Mouse (Mus musculus): Measurements from ENCODE around the gene Ap1m1.

The Ap1m1 gene

DNA sequence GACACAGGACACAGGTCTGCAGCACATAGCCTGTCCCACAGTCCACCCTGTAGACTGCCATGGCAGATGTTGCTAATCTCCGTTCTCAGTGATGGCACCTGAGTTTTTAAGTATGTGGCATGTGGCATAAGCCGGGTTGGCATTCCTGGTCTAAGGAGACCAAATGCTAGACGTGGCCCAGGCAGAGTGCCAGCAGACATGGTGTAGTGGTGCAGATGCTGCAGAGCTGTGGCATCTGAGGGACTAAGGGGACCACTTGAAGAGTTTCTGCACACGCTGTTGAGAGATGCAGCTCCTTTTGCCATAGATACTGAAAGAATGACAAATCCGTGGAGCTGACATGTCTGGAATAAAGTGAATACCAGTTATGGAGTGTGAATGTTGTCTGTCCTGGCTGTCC lies 17.2 kb upstream of the Ap1m1 start:
- no peak for TF ChIP-seq GATA4 (IDR thresholded peaks at IDR 0.05; ENCODE audit: insufficient replicate concordance, low read length)

DNA sequence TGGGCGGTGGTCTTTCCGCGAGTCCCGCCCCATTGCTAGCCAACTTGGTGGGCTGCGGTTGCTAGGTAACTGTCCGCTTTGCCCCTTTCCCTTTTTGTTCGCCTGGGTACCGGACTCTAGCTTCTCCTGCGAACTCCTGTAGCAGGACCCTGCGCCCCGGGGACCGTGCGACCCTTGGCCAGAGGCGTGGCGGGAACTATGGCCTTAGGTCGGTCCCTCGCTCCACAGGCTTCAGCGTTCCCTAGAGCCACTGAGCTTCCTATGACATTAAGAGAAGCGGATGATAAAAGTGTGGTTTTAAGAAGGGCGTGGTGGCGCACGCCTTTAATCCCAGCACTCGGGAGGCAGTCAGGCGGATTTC lies 565 bp downstream of the Ap1m1 start:
- no peak for TF ChIP-seq GATA4 (IDR thresholded peaks at IDR 0.05; ENCODE audit: insufficient replicate concordance, low read length)

DNA sequence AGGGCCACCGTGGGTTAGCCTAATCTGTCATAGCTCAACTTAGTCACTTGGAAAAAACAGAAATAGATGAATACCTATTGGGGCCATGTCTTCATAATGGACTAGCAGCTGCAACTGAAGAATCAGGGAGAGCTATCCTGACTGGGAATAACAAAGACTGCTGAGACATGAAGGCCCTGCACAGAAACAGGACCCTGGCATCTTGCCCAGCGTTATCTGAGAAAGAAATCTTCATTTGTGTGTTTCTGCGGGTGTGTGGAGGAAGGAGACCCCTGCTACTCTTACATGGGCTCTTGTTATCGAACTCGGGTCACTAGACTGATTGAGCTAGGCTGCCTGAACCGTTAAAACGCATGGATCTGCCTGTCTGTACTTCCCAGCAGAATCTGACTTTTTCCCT lies 1.1 kb downstream of the Ap1m1 start:
- TF ChIP-seq GATA4 (IDR thresholded peaks at IDR 0.05; ENCODE audit: insufficient replicate concordance, low read length) = no peak

DNA sequence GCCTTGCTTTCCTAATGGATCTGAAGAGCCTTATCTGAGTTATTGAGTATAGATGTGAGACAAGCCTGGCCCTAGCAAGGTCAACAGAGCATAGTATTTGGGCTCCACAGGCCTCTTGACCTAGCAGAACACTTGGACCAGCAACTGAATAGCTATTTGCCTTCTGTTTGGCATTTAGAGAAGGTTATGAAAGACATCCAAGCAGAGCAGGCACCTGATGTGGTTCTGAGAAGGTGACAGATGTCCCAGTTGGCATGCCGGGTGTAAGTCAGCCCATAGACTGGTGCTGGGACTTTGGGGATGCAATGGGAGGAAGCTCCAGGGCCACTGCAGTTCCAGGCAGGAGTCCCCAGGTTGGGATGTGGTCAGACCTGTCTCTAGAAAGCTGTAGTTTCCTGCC lies 2.4 kb downstream of the Ap1m1 start:
- no peak for TF ChIP-seq GATA4 (IDR thresholded peaks at IDR 0.05; ENCODE audit: insufficient replicate concordance, low read length)

DNA sequence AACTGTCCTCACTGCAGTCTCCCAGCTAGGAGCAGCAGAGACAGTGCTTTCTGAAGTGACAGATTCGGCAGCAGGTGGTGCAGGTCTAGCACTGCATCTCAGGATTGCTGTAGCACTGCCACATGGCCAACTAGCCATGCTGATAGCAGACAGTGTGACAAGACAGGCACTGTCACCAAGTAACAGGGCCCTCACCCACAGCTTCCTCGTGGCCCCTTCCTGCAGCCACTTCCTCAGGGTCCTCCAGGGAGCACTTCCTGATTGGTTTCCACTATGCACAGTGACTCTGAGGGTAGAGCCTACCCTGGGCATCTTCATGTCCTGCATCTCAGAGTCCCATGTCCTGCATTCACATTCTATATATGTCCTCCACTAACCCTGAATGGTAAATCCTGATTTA lies 4.8 kb downstream of the Ap1m1 start:
- no peak for TF ChIP-seq GATA4 (IDR thresholded peaks at IDR 0.05; ENCODE audit: insufficient replicate concordance, low read length)

DNA sequence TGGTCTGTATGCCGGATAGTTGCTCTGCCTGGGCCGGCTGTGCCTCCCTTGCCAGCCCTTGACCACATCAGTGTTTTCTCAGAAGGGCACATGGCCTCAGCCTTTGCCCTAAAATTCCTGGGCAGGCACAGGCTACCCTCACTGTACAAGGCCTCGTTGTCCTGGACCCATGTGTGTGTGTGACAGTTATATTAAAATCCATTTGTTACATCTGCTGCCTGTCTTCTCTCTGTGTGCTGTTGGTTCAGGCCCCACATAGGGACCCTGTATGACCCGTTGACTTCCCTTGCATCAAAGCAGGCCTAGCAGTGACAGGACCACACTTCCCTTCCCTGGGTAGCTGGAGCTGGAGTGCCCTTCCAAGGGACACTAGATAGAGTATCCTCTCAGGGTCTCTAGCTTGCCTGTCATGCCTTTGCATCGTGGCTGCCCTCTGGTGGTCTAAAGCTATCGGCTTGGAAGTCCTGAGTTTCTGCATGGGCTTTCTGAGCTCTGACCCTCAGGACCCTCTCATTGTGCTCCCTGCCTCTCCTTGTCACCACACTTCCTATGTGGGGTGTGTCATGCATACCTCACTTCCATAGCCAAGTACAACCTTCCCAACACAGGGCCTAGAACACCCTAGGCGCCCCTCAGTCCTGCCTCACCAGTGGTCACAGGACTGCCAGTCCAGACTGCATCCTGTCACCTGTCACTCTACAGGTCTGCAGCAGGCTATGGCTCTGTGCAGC lies 17.5 kb downstream of the Ap1m1 start:
- TF ChIP-seq GATA4 (IDR thresholded peaks at IDR 0.05; ENCODE audit: insufficient replicate concordance, low read length) = no peak

DNA sequence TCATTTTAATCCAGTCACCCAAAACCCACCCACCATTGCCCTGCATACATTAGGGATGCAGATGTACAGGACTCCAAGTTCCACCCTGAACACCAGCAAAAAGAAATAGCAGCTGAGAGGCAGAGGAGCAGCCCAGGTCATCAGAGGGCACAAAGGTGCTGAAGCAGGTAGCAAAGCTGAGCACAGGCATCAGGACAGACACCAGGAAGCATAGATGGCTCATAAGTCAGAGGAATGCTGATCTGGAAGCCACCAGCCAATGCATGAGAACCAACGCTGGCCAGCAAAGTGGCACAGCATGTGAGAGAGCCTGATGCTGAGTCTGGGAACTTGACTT lies 18.1 kb downstream of the Ap1m1 start:
- TF ChIP-seq GATA4 (IDR thresholded peaks at IDR 0.05; ENCODE audit: insufficient replicate concordance, low read length) = no peak

DNA sequence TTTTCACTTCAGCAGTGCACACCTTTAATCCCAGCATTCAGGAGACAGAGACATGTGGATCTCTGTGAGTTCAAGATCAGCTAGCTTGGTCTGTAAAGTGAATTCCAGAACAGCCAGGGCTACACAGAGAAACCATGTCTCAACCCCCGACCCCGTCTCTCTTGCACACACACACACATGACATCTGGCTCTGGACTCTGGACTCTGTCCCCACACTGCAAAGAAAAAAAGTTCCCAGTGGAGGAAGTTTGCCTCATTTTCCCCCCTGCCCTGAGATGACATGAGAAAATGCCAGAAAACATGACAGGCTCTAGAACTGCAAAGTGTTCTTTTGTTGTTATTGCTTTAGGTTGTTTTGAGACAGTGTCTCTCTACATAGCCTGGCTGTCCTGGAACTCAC lies 20.0 kb downstream of the Ap1m1 start:
- TF ChIP-seq GATA4 (IDR thresholded peaks at IDR 0.05; ENCODE audit: insufficient replicate concordance, low read length) = no peak

DNA sequence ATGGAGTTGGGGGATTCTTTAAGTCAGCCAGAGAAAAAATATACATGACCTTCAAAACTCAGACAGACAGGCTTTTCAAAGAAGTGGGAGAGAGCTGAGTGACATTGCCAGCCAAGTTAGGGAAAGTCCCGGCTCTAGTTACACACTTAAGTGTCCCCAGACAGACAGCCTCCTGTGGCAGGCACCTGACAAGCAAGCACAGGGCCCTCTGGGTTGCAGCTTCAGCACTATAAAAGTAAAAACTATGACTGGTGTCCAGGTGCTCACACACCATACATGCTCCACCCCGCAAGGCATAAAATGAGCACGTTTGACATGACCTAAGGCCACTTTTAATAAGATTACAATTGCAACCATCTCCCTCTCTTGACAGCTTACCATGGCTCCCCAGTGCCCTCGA lies 20.8 kb downstream of the Ap1m1 start:
- TF ChIP-seq GATA4 (IDR thresholded peaks at IDR 0.05; ENCODE audit: insufficient replicate concordance, low read length) = no peak

DNA sequence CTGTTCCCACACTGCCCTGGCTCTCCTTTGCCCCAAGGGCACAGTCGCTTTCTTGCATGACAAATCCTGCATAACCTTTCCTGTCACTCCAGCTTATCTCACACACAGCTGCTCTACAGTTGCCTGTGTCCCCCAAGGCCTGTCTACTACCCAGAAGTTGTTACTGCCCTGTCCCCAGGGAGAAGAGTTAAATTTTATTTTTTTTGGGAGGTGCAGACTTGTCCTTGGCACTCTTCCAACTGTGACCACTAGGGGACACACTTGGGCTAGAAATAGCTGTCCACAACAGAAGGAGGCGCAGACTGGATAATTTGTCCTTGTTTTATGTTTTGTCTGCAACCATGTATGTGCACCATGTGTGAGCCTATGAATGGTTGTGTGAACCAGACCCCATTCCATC lies 21.2 kb downstream of the Ap1m1 start:
- no peak for TF ChIP-seq GATA4 (IDR thresholded peaks at IDR 0.05; ENCODE audit: insufficient replicate concordance, low read length)

DNA sequence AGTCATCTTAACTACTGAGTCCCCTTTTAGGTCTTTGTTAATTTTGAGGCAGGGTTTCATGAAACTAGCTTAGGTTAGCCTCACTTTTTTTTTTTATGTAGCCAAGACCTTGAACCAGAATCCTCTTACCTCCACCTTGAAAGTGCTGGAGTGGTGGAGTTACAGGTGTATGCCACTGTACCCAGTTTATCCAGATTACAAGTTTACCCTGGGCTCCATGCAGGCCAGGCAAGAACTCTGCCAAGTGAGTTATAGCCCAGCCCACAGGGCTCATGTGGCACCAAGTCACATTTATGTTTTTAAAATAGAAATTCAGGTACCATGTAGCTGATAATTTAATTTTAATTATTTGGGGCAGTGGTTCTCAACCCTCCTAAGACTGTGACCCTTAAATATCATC lies 21.6 kb downstream of the Ap1m1 start:
- TF ChIP-seq GATA4 (IDR thresholded peaks at IDR 0.05; ENCODE audit: insufficient replicate concordance, low read length) = no peak

DNA sequence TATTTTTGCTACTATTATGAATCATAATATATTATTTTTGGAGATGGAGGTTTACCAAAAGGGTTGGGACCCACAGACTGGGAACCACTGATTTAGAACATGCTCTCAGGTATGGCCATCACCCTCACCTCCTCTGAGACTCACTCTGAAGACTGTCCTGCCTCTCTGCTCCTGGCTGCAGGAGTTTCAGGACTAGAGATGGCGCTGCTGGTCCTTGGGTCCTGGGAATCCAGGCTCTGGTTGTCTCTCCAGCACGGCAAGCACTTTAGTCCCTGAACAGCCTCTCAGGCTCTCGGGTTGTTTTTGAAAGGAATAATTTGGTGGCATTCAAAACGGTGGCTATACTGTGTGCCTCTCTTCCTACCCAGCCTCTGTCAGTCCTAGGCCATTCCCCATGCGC lies 22.1 kb downstream of the Ap1m1 start:
- TF ChIP-seq GATA4 (IDR thresholded peaks at IDR 0.05; ENCODE audit: insufficient replicate concordance, low read length) = no peak

DNA sequence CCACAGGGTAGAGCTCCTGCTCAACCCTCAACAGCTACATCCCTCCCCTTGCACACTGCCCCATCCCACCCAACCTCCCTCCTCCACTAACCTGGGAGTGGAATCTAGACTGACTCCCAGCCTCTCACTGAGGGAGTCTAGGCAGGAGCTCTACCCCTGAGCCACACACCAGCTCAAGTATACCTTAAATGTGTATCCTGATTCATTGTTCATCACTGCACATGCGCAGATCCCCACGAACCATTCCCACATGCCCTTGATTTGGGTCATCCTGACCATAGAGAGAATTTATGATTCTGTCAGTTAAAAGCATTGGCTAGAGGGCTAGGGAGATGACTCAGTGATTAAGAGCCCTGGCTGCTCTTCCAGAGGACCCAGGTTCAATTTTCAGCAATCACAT lies 22.9 kb downstream of the Ap1m1 start:
- TF ChIP-seq GATA4 (IDR thresholded peaks at IDR 0.05; ENCODE audit: insufficient replicate concordance, low read length) = no peak

DNA sequence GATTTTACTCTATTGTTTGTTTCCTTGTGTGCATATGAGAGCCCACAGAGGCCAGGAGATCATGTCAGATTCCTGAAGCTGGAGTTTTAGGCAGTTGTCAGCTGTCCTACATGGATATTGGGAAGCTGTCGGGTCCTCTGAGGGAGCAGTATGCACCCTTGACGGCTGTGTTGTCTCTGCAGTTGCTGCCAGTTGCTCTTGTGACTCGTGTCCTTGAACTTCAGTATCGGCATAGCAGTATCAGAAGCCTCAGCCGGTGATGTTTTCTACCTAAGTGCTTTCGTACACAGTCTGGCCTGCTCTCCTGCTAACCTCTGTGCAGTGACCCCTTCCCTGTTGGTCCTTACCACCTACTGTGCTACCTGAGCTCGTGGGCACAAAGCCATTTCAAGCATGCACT lies 23.6 kb downstream of the Ap1m1 start:
- TF ChIP-seq GATA4 (IDR thresholded peaks at IDR 0.05; ENCODE audit: insufficient replicate concordance, low read length) = no peak

DNA sequence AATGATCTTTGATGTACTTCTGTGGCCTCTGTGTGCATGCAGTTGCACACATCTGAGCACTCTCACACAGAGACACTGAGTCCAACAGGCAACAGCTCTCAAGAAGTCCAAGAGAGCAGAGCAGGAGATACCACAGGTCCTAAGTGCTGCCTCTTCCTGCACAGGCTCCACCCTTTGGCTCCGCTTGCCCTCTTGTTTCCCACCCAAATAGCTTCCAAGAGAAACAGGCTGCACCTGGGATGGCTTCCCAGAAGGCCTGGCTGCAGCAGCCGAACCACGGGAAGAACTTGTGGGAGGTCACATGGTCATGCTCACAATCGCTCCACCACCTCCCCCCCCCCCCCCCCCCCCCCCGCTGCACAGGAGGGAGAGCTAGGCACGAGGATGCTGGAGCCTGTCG lies 25.5 kb downstream of the Ap1m1 start:
- TF ChIP-seq GATA4 (IDR thresholded peaks at IDR 0.05; ENCODE audit: insufficient replicate concordance, low read length) = no peak

DNA sequence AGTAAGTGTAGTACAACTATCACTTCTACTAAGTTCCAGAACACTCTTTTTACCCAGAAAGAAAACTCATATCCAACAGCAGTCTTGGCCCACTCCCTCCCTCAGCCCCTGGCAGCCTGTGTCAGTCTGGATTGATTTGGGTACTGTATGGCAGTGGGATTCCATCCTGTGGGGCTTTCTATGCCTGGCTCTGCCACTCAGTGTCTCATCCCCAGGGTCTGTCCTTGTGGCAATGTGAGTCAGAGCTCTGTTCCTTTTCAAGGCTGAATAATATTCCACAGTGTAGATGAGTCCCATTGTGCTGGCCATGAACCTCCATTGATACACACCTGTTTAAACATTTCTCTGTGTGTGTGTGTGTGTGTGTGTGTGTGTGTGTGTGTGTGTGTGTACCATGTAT lies 26.9 kb downstream of the Ap1m1 start:
- TF ChIP-seq GATA4 (IDR thresholded peaks at IDR 0.05; ENCODE audit: insufficient replicate concordance, low read length) = no peak

DNA sequence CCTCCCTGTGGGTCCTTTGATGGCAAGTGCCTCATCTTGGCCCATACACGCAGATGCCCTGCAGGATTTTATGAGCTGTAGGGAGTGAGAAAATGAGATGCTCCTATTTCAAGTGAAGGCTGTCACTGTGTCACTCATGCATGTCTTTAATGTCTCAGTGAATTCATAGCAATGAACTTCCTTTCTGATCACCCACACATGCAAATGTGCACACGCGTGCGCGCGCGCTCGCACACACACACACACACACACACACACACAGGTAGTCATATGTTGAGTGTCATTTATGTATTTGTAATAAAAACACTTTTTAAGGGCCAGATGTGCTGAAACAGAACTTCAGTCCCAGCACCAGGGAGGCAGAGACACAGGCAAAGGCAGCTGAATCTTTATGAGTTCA lies 27.3 kb downstream of the Ap1m1 start:
- no peak for TF ChIP-seq GATA4 (IDR thresholded peaks at IDR 0.05; ENCODE audit: insufficient replicate concordance, low read length)

DNA sequence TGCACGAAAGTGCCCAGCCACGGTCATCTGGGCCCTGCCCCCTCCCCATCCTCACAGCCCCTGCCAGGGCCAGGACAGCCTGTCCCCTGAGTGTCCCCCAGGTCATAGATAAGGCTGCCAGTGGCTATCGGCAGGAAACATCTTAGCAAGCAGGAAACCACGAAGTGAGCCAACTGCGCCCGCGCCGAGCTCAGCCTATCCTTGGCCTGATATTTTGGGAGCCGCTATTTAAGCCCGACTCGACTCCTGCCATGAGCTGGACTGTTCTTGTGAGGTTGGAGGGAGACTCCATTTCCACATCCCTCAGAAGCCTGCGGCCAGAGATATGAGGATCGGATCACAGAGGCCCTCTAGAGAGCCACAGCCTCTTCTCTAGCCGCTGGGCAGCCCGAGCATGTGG lies 28.5 kb downstream of the Ap1m1 start:
- TF ChIP-seq GATA4 (IDR thresholded peaks at IDR 0.05; ENCODE audit: insufficient replicate concordance, low read length) = peak; percentile 100
